Mouse (Mus musculus) layer of hippocampus, adult 9-10 months (tissue): ENCODE measurements at regions not wholly inside any gene's neighbourhood (a gene's known extent, or its start where the extent isn't known, plus 50 kb on each side); places are given as distances from the start of the nearest gene placed in this dataset.

Experiments
- DNase-seq: peaks from one replicate; pipeline ENCODE4 v3.0.0; 2022; ENCODE audit warnings: low spot score

DNA sequence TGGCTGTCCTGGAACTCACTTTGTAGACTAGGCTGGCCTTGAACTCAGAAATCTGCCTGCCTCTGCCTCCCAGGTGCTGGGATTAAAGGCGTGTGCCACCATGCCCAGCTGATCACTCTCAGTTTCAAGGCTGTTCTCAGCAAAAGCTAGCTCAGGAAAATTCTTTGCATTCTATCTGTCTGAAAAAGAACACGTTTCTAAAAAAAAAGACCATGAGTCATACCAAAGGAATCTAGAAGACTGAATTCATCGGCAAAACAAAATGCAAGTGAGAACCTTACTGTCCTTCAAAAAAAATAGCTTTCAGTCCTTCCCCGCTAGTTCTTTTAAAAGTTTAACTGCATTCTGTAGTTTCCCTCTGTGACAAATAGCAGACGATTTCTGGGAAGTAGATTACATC, 596.3 kb upstream of the Syt1 start:
- DNase-seq: no peak

DNA sequence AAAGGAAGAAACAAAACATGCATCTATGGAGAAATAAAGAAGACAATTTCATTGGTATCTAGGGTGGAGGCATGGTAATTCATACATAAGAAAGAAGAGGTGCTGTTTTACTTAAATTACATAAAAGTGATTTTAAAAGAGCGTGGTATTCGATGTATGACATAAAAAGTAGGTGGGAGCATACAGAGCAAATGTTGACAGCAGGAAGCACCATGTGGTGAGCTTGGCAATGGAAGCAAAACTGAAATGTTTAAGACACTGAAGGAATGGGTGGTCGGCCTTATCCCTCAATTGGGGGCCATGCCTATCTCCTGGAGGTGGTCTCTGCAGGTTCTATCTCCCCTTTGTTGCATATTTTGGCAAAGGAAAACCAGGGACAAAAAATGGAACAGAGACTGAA, 592.5 kb upstream of the Syt1 start:
- no peak for DNase-seq

DNA sequence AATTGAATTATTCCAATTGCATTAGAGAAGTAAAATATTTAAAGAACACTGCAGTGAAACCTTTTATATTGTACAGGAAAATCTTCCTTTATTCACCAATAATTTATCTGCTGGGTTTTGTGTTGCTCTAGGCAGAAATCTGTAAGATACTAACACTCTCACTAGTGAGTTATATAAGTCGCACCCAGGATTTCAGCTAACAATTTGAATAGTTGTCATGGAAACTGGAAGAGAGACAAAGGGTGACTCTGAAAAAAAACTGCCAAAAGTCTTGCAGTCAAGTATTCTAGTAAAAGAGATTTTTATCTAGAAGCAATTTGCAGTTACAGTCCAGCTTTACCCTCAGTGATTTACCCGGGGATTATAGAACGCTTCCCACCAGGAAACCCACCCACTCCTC, 587.8 kb upstream of the Syt1 start:
- DNase-seq: peak; percentile 13

DNA sequence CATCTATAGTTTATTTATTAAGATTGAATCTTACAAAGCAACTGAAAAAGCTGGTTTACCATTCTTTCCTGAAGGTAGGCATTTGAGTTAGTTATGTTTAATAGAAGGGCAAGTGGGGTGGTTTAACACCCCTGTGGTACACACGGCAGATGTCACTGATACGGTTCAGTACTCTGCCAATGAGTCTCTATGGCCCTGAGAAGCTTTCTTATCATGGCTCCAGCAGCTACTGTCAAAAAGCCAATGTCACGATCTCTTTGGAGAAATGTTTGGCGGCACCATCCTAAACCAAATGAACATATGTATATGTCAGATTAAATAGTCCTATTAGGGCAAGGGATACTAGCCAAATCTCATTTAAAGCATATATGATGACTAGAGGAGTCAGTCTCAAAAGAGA, 562.4 kb upstream of the Syt1 start:
- DNase-seq: no peak

DNA sequence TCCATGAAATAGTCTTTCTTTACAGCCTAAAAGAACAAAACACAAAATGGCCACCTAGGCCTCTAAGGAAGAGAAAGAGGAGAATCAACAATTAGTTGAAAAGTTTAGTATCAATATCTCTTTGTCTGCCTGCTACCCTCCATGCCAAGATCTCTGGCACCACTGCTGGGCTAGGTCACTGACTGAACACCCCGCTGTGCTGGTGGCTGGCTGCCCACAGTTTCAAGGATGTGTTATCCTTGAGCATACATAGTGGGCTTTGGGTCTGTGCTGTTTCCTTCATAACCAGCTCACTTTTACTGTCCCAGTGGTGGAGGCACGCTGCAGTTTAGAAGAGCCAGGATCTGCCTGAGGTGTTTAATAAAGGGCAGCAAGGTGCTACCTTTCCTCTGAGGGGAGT, 559.0 kb upstream of the Syt1 start:
- no peak for DNase-seq

DNA sequence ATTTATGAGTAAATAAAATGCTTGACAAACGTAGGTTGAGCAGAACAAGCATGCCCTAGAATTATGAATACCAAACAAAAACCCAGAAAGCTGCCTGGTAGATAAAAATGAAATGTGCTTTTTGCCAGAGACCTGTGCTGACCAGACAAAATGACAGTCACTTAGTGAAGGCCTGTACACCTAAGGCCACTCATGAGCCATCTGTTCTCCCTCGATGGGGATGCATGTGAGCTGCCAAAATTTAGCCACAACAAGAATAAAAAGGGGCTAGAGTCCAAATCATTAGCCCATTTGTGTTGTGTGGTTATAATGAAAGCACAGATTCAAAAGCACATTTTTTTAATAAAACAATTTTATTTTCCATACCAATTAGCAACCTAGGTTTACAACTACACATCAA, 555.9 kb upstream of the Syt1 start:
- no peak for DNase-seq

DNA sequence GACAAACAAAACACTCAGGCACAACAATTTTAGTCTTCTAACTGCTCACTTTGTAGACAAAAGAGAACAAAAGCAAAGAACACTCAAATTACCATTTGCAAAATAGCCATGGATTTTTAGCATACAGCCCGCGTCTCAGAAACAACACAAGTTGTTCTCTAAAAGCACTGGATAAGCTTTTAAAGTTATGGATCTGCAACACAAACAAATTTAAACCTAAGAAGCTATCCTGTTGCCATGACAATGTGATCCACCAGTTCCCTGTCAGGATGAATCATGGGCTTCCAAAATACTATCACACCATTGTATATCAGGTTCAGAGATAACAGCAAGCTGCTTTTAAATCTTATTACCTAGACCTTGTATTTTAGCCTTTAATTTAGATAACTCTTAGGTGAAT, 550.9 kb upstream of the Syt1 start:
- peak; percentile 8 for DNase-seq

DNA sequence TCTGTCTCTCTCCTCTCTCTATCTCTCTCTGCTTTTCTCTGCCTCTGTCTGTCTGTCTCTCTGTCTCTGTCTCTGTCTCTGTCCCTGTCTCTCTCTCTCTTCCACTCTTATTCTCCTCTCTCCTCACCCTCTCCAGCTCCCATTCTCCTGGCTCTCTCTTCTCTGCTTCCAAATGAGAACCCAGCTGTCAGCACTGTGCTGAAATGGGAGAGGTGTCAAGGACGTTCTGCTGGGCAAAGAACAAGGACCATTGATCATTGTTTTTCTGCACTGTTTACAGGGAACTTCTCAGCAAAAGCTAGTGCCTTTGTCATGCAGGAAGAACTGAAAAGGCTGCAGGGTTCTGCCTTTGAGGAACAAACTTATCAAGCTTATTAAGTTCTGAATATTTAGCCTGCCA, 550.3 kb upstream of the Syt1 start:
- DNase-seq: no peak

DNA sequence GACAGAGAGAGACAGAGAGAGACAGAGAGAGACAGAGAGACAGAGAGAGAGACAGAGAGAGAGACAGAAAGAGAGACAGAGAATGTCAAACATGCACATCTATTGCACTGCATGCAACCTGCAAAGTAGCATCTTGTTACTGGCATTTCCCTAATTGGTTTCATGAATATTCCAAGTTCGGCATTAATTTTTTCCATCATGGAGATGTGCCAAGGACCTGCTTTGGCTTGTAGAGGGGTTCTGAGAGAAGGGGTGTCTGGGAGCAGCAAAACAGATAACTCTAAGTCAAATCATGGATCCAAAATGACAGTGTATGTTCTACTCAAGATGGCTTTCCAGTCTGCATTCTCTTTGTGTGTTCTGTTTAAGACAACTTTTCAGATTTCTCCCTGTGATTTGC, 532.5 kb upstream of the Syt1 start:
- DNase-seq: no peak

DNA sequence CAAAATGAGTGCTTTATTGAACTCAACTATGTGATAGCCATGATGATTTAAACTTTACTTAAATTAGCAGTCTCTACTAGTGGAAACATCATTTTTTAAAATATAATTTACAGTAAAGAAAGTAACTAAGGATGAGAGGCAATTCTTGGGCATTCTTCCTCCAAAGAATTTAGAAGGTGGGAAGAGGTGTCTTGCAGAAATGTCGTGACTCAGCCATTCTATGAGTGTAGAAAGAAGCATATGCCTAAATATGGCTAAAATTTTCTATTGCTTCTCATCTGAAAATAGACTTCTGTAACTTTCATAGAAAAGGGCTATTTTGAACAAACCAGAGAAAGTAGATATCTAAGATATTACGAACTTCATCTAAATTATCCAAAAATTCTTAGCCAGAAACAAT, 529.4 kb upstream of the Syt1 start:
- DNase-seq: no peak

DNA sequence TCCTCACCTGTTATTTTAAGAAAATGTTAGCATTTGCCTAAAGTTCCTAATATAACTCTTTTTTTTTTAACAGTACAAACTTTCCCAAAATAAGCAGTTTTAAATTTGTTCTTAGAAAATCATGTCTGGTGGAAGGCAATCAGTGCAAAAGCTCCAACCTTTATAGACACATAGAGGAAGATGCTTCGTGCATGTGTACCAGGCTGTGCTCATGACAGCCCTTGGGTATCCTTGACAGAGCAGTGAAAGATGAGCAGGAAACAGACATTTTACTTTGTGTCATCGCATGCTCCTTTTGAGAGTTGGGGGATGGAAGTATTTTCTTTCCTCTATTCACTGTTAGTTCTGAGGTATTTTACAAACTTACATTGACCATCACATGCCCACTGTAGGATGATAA, 517.3 kb upstream of the Syt1 start:
- DNase-seq: no peak

DNA sequence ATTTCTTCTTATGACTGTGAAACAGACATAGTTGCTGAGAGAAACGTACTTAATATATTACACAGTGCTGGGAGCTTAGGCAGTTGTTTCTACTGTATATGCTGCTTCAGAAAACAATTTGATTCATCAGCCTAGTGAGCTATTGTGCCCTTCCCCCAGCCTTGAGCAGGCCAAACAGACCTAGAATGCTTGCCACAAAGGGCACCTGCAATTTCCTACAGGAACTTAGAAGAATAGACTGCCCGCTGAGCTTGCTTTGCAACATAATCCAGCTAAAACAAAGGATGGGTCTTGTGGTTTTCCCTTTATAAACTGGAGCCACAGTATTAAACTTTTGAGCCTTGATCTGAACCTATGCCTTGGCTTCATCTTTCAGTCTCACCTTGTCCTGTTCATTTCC, 510.9 kb upstream of the Syt1 start:
- no peak for DNase-seq

DNA sequence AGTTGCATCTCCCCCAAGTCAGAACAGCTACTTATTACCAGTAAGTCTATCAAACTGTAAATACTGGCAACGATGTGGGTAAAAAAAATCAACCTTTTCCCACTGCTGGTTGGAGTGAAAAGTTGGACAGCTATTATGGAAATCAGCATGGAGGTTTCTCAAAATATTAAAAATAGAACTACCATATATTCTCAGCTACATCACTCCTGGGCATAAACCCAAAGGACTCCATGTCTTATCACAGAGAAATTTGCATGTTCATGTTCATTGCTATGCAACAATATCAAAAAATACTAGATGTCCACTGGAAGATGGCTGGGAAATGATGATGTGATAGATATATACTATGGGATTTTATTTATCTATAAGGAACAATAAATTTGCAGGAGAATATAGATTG, 506.9 kb upstream of the Syt1 start:
- no peak for DNase-seq

DNA sequence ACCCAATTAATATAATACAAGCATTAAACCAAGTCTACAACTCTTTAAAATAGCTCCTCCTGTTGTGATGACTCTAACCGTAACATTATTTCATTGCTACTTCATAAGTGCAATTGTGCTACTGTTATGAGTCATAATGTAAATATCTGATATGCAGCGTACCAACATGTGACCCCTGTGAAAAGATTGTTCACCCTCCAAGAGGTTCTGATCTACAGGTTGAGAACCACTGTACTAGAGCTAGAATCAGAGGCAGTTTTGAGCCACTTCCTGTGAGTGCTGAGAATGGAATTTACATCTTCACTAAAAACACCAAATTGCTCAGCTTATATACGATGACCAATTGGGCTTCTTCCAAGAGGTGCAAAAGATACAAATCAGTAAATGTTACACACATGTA, 504.4 kb upstream of the Syt1 start:
- no peak for DNase-seq

DNA sequence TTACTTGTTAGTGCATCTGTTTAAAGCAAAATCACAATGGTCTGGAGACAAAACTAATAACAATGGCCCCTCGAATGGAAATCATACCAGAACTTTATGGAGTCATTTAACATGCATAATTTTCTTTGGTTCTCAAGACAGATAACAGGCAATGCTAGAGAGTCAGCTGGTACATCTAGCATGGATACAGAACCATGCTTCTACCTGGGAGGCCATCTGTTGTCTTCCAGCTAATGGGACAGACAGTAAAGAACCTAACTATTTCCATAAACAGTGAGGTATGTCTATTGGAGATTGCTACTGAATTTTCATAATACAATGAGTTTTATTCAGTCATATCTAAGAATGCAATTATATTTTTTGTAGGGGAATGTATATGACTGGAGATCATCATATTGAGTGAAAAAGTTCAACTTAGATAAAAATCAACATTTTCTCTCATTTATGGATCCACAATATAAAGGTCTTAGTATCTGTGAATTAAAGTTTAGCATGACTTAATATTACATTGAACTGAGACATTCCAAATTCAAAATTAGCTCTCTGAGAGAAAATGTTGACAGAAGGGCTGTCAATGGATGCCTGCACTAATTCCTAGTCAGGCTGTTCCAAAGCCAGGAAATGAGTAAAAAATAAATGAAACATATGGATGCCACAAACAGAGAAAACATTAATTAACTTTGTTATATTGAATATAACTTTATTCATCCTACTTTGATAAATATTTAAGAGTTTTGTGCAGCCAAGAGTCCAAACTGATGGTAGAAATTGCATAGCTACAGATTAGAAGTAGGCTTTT, 500.3 kb upstream of the Syt1 start:
- no peak for DNase-seq

DNA sequence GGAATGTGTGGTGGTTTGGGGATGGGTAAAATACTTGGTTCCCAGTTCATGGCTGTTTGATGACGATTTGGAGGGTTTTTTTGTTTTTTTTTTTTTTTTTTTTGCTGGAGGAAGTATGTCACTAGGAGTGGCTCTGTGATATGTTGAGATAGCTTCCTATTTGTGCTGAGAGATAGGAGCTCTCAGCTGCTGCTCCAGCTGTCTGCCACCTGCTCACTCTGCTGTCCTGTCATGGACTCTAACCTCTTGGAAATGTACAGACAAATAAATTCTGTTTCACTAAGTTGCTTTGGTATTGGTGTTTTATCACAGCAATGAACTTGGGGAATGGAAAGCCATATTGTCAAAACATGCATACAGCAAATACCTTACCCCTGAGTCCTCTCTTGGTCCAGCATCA, 497.8 kb upstream of the Syt1 start:
- no peak for DNase-seq

DNA sequence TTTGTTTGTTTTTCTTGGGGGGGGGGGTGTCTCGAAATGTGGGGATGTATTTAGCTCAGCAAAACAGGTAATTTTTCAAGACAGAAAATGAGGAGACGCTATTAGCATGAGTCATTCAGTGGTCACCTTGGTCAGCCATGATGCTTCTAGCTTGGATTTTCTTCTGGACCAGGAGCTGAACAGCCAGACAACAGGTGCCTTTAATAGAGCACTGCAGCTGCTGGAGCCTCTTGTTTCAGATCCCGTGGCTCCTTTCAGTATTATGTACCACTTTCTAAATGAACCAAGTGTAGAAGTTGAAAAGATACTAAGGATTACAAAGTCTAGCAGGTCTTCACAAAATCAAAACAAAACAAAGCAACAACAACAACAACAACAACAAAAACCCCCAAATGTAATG, 496.4 kb upstream of the Syt1 start:
- DNase-seq: no peak

DNA sequence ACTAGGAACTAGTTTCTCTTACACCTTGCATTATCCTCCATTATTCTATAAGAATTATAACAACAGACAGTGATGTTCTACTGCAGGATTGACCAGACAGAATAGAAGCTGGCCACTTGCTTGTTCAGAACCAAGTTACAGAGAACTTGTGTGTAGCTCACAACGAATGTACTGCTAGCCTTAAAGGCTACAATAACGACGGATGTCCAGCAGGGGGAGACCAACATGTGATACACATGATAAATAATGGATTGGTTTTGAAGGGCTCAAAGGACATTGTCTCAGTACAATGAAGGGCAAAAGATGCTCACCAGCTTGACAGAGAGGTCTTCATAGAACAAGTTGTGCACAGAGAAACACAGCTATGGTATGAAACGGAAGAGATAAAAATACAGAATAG, 493.9 kb upstream of the Syt1 start:
- DNase-seq: no peak

DNA sequence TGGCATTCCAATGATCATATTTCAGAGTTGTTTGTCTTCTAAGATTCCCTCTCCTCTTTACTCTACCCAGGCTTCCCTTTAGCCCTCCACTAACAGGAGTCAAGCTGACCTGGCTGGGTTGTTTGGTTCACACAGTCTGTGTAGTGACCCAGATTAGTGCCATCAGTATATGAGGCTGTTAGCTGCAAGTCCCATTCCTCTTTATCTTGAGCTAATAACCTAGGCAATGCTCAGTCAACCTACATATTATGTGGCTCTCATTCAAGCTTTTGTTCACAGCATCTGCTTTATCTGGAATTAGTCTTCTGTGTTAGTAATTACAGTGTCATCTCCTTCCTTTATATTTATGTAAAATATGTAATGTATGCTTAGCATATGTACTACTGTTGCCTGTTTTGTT, 490.1 kb upstream of the Syt1 start:
- DNase-seq: no peak

DNA sequence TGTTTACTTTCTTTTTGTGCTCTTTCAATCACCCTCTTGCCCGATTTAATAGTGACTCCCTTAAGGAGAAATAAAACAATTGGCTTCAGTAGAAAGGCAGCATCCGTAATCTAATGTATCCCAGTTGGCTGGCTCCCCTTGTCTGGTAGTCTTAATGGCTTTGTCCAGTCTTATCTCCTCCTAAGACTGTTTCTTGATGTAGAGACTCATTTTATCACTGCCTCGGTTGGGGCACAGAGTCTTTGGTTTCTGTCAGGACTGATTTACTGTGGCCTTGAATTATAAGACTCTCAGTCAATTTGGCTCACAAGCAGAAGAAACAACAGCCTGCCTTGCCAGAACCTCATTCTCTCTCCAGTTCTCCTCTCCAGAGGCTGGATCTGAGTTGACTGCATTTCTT, 487.5 kb upstream of the Syt1 start:
- no peak for DNase-seq

DNA sequence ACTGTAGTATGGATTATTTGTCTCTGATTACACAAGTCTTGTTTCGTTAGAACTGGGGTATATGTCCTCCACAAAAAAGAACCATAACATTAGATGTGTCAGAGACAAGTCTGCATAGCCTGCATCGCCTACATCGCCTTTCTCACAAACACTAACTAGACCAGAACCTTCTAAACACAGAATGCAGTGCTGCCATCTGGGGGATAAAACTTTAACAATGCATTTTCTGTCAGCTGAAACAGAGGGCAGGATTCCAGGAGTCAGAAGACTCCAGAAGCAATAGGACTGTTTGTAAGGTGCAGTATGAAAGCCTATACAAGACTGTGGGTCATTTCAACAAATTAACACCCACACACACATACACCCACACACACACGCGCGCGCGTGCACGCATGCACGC, 485.4 kb upstream of the Syt1 start:
- DNase-seq: peak; percentile 81

DNA sequence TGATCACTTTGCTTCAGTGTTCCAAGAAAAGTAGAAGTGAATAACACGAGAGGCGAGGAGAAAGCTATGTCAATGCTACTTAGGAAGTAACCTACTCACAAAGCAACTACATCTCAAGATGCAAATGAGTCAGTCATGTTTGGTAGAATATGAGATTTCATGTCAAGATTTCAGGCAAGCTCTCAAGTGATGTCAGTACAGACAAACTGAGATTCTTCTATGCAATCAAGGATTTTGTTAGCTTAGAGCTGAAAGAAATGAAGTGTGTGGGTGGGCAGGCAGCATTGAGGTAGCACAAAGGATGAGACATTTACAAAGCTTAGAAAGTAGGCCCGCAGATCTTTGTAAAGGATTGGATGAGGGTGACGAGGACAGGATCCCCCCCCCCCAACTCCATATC, 480.0 kb upstream of the Syt1 start:
- no peak for DNase-seq

DNA sequence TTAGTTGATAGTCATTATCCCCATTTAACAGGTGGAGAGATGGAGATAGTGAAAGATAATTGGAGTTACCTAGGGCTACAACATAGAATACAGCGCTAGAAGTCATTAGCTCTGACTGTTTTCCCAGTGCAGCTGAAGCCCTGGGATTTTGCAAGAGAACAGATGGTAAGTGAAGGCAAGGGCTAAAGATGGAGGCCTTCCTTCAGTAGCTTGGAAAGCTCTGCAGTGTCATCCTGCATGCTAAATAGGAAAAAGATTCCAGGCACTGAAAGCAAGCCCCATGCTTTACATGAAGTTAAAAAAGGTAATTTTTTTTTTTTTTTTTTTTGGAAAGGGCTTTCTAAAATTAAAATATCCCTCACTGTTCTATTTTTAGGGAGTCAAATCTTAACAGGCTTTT, 477.2 kb upstream of the Syt1 start:
- DNase-seq: no peak

DNA sequence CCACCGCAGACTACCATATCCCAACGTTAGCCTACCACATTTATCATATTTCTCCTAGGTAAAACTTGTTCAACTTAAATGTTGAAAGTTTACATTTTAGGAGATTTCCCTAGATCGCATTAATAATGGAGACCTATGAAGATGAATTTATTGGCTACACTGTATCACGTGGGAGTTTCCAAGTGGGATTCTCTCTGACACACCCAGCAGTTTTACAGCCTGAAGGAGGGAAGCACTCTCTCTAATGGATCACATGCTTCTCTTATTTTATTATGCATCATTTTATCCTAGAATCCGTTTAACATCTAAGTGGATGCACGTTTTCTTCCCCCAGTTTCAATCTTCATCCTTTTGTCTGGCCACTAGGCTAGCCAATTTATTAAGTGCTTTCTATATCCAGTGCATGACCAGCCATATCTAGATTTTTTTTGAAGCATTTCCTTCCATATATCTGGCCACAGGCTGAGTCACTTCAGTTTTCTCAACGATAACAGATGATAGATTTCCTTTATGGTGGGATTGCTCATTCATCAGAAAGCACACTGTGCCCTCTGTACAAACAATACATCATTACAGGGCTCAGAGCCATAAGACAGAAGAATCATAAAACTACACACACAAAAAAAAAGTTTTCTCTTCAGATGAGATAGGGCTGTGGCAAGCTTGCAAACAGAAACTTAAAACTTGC, 476.3 kb upstream of the Syt1 start:
- DNase-seq: no peak
